Mouse (Mus musculus): ENCODE measurements at regions not wholly inside any gene's neighbourhood (a gene's known extent, or its start where the extent isn't known, plus 50 kb on each side); places are given as distances from the start of the nearest gene placed in this dataset.

GRCm38 (mm10) chr14:16185246-16185645, 63.8 kb upstream of the Ngly1 start:
- no peak for TF ChIP-seq CTCF (IDR thresholded peaks at IDR 0.05; ENCODE audit: low read depth, low read length)
- TF ChIP-seq POLR2A (IDR thresholded peaks at IDR 0.05; ENCODE audit: extremely low read depth, insufficient read depth, low read length): no peak

All from liver, adult 2 months (tissue).